Mouse (Mus musculus) heart, embryonic 14.5 days (tissue): ENCODE data around the gene Rcl1. TPM values are rescaled to one million over a fixed set of nuclear protein-coding genes. Genes with fewer than 3 reads are reported as not detected.

Experiments used
- ATAC-seq: fragments of 200-750 bp; cut with Nextera tagmentation; 2 replicates; pipeline ENCODE4 v1.8.0; 2017; ENCODE audit warnings: low read depth, moderate TSS enrichment; ENCODE audit not compliant: insufficient number of reproducible peaks, insufficient read depth, low FRiP score
- H3K27ac ChIP-seq, 2 experiments: fragments of 200-500 bp in 1 of 2; fragments of 300-500 bp in 1 of 2; sonication (generic) in 1 of 2; replicated peaks in 1 of 2; 2 replicates each; pipeline ENCODE4 v1.5.1; 2012 to 2014; ENCODE audit warnings: low read depth in 2 of 2, low read length in 2 of 2, control low read depth in 1 of 2, mild to moderate bottlenecking in 1 of 2, mixed read lengths in 1 of 2; ENCODE audit not compliant: control insufficient read depth in 1 of 2, insufficient read depth in 1 of 2
- H3K27me3 ChIP-seq: fragments of 300-500 bp; sonication (generic); 2 replicates; pipeline ENCODE4 v1.6.1; 2014; ENCODE audit warnings: mild to moderate bottlenecking, low read length, control low read depth; ENCODE audit not compliant: control insufficient read depth, insufficient read depth
- H3K36me3 ChIP-seq: fragments of 300-500 bp; sonication (generic); 2 replicates; pipeline ENCODE4 v1.6.1; 2014; ENCODE audit warnings: mild to moderate bottlenecking, control low read depth, low read length, mixed read lengths; ENCODE audit not compliant: control insufficient read depth, insufficient read depth
- H3K4me1 ChIP-seq, 2 experiments: fragments of 200-500 bp in 1 of 2; fragments of 300-500 bp in 1 of 2; sonication (generic) in 1 of 2; 2 replicates each; pipeline ENCODE4 v1.6.1; 2012 to 2014; ENCODE audit warnings: low read length in 2 of 2, control low read depth in 1 of 2, mixed read lengths in 1 of 2; ENCODE audit not compliant: control insufficient read depth in 2 of 2, insufficient read depth in 2 of 2
- H3K4me2 ChIP-seq: fragments of 300-500 bp; sonication (generic); 2 replicates; pipeline ENCODE4 v1.6.1; 2014; ENCODE audit warnings: mild to moderate bottlenecking, low read length
- H3K4me3 ChIP-seq, 2 experiments: fragments of 200-500 bp in 1 of 2; fragments of 300-500 bp in 1 of 2; sonication (generic) in 1 of 2; 2 replicates each; pipeline ENCODE4 v1.5.1; 2012 to 2014; ENCODE audit warnings: low read length in 2 of 2, mild to moderate bottlenecking in 2 of 2, control low read depth in 1 of 2, low read depth in 1 of 2, moderate library complexity in 1 of 2; ENCODE audit not compliant: control insufficient read depth in 1 of 2, insufficient read depth in 1 of 2
- H3K9ac ChIP-seq: fragments of 300-500 bp; sonication (generic); 2 replicates; pipeline ENCODE4 v1.6.1; 2014; ENCODE audit warnings: mild to moderate bottlenecking, low read length
- H3K9me3 ChIP-seq: fragments of 300-500 bp; sonication (generic); 2 replicates; pipeline ENCODE4 v1.6.1; 2016; ENCODE audit warnings: low read length, control low read depth; ENCODE audit not compliant: control insufficient read depth
- WGBS: fragments of 180-500 bp; shearing (Covaris S2); extraction: QIAGEN DNeasy Blood & Tissue Kit; methylation state at CpG from one replicate; pipeline ENCODE4 v1.1.7; 2014; 5-methylcytosine and 5-hydroxymethylcytosine counted together
- polyA plus RNA-seq: library from polyadenylated mRNA; unstranded; fragments of >200 nt; fragmentation: Nextera tagmentation; extraction: Ambion mirVana; gene quantifications from 2 replicates; pipeline ENCODE4 v1.2.1, GENCODE M21; 2014

Rcl1 gene
- polyA plus RNA-seq: 16.6 and 18.7 TPM in 2 replicates

DNA sequence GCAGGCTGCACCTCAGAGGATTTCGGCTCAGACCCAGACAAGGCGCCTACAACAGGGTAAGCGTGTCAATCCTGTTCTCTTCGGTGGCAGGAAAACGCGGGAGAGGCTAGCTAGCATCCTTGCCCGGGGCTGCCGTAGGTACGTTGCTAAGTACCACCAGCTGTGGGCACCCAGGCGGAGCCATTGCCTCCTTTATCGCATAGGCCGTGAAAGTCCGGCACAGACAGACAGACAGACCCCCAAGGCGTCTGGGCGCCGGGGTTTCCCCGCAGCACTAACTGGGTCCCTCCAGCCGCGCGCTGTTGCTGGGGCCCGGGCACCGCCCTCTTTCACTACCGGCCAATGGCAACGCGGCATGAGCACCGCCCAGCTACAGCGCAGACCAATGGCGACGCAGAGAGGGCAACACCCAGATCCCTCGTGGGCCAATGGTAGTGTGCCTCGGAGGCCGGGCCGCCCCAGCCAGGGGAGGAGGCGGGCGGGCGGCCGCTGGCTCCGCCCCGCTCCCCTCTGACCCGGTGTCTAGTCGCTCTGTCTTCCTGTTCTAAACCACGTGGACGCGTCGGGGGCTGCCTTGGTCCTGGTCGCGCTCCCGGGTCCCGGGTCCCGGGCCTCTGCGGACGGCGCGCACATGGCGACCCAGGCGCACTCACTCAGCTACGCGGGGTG, at the start of gene Rcl1:
TSS of gene Rcl1 (plus strand) at position 502 of the 669 bp plus-strand sequence.
- Histone ChIP-seq H3K4me3 (peak within 1 kb of the TSS; percentile 91 to 98), H3K36me3 (no peaks in the 10 kb centered on the region), H3K9ac (peak within 1 kb of the TSS; percentile 81), H3K4me2 (peak within 1 kb of the TSS; percentile 73), H3K4me1 (peaks cover 5 to 8% of the 10 kb centered on the region in 2 experiments), H3K27me3 (no peaks in the 10 kb centered on the region), H3K9me3 (no peaks in the 10 kb centered on the region), H3K27ac (peak within 1 kb of the TSS; percentile 38 to 59)
- peak; percentile 99 for ATAC-seq
- under 1% methylated on average over 55 of the region's 58 CpGs for WGBS

DNA sequence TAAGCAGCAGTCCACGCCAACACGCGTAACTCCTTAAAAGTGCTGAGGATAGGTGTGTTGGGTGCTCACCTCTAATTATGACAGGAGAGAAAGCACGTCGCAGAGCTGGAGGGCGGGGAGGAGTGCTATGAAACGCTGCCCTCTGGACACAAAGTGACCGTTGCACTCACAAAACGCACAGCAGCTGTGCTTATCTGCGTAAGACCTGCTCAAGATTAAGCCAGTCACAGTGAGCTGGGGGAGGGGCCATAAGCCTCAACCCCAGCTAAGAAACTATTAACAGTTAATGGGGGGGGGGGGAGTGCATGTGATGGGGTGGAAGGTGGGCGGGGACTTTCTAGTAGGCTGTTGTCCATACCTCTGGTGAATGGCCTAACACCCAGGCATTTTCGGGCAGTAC, 48.4 kb upstream of the Rcl1 start:
- Histone ChIP-seq H3K36me3 (no peaks in the 10 kb centered on the region), H3K9ac (no peak overlapping the region), H3K27ac (no peak overlapping the region), H3K27me3 (no peaks in the 10 kb centered on the region), H3K4me3 (no peak overlapping the region), H3K4me1 (peaks cover 5 to 10% of the 10 kb centered on the region in 2 experiments; a peak in 2 of 4 replicates), H3K9me3 (no peaks in the 10 kb centered on the region), H3K4me2 (no peak overlapping the region)
- 72% methylated on average over 12 of the region's 12 CpGs for WGBS
- ATAC-seq: no peak

DNA sequence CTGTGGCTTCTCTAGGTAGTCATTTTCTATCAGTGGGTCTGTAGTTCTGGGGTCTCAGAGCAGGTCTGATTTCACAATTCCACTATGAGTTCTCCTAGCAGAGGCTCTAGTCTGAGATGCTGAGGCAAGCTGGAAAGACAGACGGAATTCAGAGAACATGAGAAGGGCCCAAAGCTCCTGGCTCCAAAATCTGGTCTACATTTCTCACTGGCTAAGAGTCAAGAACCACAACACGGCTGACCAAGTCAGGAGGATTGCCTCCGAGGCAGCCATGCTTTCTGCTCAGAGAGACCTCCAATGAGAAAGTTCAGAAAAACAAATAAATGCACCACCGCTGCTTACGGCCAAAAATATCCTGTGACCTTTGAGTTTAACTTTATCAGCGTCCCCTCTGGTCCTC, 46.6 kb upstream of the Rcl1 start:
- no peak overlapping the region for H3K4me2 ChIP-seq
- H3K4me3 ChIP-seq: no peak overlapping the region
- H3K4me1 ChIP-seq: 0 out of 4 replicates have a peak, but pooled peaks cover 0 to 3% of the 10 kb centered on the region in 2 experiments
- no peak overlapping the region for H3K27ac ChIP-seq
- no peaks in the 10 kb centered on the region for H3K27me3 ChIP-seq
- ATAC-seq: no peak
- no peaks in the 10 kb centered on the region for H3K36me3 ChIP-seq
- 72% methylated on average over 6 of the region's 6 CpGs for WGBS
- no peak overlapping the region for H3K9ac ChIP-seq
- no peaks in the 10 kb centered on the region for H3K9me3 ChIP-seq

DNA sequence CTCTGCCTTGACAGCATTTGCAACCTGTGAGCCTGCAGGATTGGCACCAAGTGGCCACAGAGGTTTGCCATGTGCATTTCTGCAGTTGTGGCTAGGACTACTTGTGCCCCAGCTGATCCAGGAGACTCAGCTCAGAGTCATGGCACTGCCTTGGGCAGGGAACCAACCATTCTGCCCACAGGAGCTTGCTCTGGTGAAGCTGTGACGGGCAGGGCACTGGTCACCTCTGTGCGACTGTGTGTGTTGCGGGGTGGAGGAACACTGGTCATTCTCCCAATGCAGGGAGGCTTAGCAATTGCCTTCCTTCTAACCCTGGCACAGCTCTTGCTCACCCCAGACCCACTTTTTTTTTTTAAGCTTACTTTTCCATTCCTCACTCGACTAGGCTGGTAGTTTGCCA, 45.7 kb upstream of the Rcl1 start:
- ATAC-seq: no peak
- Histone ChIP-seq H3K4me1 (no peaks in the 10 kb centered on the region), H3K9me3 (no peaks in the 10 kb centered on the region), H3K36me3 (no peaks in the 10 kb centered on the region), H3K27ac (no peak overlapping the region), H3K4me3 (no peak overlapping the region), H3K9ac (no peak overlapping the region), H3K4me2 (no peak overlapping the region), H3K27me3 (no peaks in the 10 kb centered on the region)
- WGBS: 87% methylated on average over 4 of the region's 4 CpGs

DNA sequence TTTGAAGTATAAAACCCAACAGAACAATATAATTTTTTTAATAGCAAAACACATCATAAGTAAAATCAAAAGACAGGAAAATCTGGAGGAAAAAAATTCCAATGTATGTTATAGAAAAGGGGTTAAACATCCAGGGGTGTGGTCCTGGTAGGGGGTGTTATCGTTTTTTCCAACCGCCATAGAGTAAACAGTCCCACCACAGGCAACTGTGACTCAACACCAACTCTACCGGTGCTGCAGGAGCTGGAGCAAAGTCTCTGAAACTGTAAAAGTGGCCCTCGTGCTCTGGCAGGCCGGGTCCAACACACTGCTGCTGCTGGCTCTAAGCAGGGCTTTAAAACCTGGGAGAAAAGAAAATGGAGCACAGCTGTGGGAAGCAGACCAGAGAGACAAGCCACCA, 42.4 kb upstream of the Rcl1 start:
- no peaks in the 10 kb centered on the region for H3K9me3 ChIP-seq
- H3K9ac ChIP-seq: no peak overlapping the region
- 82% methylated on average over 5 of the region's 5 CpGs for WGBS
- H3K36me3 ChIP-seq: no peaks in the 10 kb centered on the region
- no peaks in the 10 kb centered on the region for H3K4me1 ChIP-seq
- H3K27me3 ChIP-seq: no peaks in the 10 kb centered on the region
- H3K4me2 ChIP-seq: no peak overlapping the region
- ATAC-seq: no peak
- H3K27ac ChIP-seq: no peak overlapping the region
- H3K4me3 ChIP-seq: no peak overlapping the region

DNA sequence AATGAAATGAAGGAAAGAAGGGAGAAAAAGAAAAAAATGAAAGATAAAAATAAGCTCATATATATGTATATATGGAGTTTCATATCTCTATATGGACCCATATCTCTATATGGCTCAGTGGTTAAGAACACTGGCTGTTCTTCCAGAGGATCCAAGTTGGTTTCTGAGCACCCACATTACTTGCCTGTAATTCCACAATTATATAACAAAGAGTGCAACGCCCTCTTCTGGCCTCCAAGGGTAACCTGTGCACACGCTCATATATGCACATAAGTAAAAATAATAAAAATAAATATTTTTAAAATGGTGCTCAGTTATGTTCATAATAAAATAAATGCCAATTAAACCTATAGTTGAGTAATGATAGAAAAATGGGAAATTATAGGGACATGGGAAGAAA, 41.5 kb upstream of the Rcl1 start:
- 73% methylated on average over 2 of the region's 2 CpGs for WGBS
- H3K27ac ChIP-seq: no peak overlapping the region
- peaks cover 4 to 7% of the 10 kb centered on the region in 2 experiments; a peak in 2 of 4 replicates for H3K4me1 ChIP-seq
- H3K36me3 ChIP-seq: no peaks in the 10 kb centered on the region
- H3K4me3 ChIP-seq: no peak overlapping the region
- ATAC-seq: no peak
- H3K9me3 ChIP-seq: no peaks in the 10 kb centered on the region
- H3K27me3 ChIP-seq: no peaks in the 10 kb centered on the region
- no peak overlapping the region for H3K9ac ChIP-seq
- H3K4me2 ChIP-seq: no peak overlapping the region

DNA sequence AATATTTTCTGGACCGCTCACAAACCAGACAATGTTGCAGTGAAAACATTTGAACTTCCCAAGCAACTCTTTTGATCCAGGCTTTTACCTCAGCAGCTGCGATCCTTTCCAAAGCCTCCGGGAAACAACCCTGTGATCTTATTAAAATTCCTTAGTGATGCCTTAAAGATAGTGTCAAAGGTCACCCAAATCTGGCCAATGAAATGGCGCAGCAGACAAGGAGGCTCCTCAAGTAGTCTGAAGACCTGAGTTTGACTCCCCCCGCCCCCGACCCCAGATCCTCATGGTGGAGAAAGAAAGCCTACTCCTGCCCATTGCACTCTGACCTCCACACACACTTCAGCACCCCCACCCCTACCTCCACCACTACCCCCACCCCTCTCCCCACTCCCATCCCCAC, 40.9 kb upstream of the Rcl1 start:
- 41% methylated on average over 6 of the region's 6 CpGs for WGBS
- Histone ChIP-seq H3K9me3 (no peaks in the 10 kb centered on the region), H3K27ac (no peak overlapping the region), H3K27me3 (no peaks in the 10 kb centered on the region), H3K36me3 (no peaks in the 10 kb centered on the region), H3K4me1 (peaks cover 4 to 7% of the 10 kb centered on the region in 2 experiments; a peak in 2 of 4 replicates), H3K4me3 (no peak overlapping the region), H3K4me2 (no peak overlapping the region), H3K9ac (no peak overlapping the region)
- no peak for ATAC-seq

DNA sequence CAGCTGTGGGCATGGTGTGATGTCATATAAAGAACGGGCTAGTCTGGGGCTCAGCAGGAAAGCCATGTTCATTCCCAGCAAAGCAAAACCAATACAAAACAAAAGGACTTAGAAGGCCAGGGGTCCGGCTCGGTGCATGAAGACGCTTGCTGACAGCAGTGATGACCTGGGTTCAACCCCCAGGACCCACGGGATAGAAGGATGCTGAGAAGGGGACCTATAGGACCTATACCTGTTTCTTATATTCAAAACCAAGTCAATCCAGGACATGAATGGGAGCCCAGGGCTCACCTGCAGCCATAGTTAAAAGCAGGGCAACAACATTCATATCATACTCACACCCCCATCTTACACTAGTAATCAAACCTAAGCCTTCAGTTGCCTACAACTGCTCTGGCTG, 38.2 kb upstream of the Rcl1 start:
- no peaks in the 10 kb centered on the region for H3K36me3 ChIP-seq
- H3K27me3 ChIP-seq: no peaks in the 10 kb centered on the region
- H3K4me2 ChIP-seq: no peak overlapping the region
- peaks cover 4 to 15% of the 10 kb centered on the region in 2 experiments; a peak in 3 of 4 replicates for H3K4me1 ChIP-seq
- 76% methylated on average over 5 of the region's 5 CpGs for WGBS
- ATAC-seq: no peak
- H3K27ac ChIP-seq: no peak overlapping the region
- H3K4me3 ChIP-seq: no peak overlapping the region
- no peak overlapping the region for H3K9ac ChIP-seq
- no peaks in the 10 kb centered on the region for H3K9me3 ChIP-seq
